In genomic region chr2:82052338-82053184, GRCm38 (mm10) we compare ENCODE assay signal across 8 mouse cellular contexts. TPM values are rescaled to one million over a fixed set of nuclear protein-coding genes. Genes with fewer than 3 reads are reported as not detected.
DNase-seq lines count a peak whose midpoint lies in the region; ATAC-seq and TF ChIP-seq lines count a peak whose summit lies in the region.
"Had no signal": no experiment of that assay in that cellular context is flagged by ENCODE, and none has a peak within 500 bp of the region (broad histone marks: within the 10 kb centered on the region; RNA-seq: fewer than 3 reads in every experiment).

No protein-coding gene starts in this region.

- H3K9me3 ChIP-seq in embryonic facial prominence, embryonic 10.5 days, result no peaks in the 10 kb centered on the region
- H3K9me3 ChIP-seq in hindbrain, postnatal 0 days (ENCODE audit: low read length), result no peaks in the 10 kb centered on the region
- H3K9me3 ChIP-seq in liver, embryonic 11.5 days (ENCODE audit: control insufficient read depth, low read length), result no peaks in the 10 kb centered on the region

- H3K27me3 ChIP-seq in embryonic facial prominence, embryonic 10.5 days (replicated peaks; ENCODE audit: low read depth, poor library complexity, severe bottlenecking), result peaks cover 52% of the 10 kb centered on the region
- no peaks in the 10 kb centered on the region for H3K27me3 ChIP-seq in hindbrain, postnatal 0 days (ENCODE audit: insufficient read depth, low read length)
- H3K27me3 ChIP-seq in liver, embryonic 11.5 days (replicated peaks; ENCODE audit: control insufficient read depth, insufficient read depth, low read length), result peaks cover 35% of the 10 kb centered on the region

- WGBS in embryonic facial prominence, embryonic 10.5 days, result 3% methylated on average over 34 of the region's 34 CpGs
- WGBS in hindbrain, postnatal 0 days, result 2% methylated on average over 34 of the region's 34 CpGs
- WGBS in liver, embryonic 11.5 days, result 6% methylated on average over 33 of the region's 34 CpGs

- peak; percentile 4 for DNase-seq in ovary, postnatal 36 days (ENCODE audit: low spot score)
- no peak for DNase-seq in ovary, adult 18-20 months (ENCODE audit: low spot score)
- peak; percentile 34 for DNase-seq in embryonic facial prominence, embryonic 10.5 days (ENCODE audit: low spot score)
- DNase-seq in hindbrain, postnatal 0 days (ENCODE audit: low spot score), result peak; percentile 81
- no peak for DNase-seq in liver, embryonic 11.5 days (ENCODE audit: low spot score)
- DNase-seq in right cerebral cortex, postnatal 14 days, result peak; percentile 71
- DNase-seq in ovary, postnatal 10 days (ENCODE audit: low spot score), result no peak

- H3K36me3 ChIP-seq in embryonic facial prominence, embryonic 10.5 days (replicated peaks), result no peaks in the 10 kb centered on the region
- H3K36me3 ChIP-seq in hindbrain, postnatal 0 days (ENCODE audit: insufficient read depth, low read length), result no peaks in the 10 kb centered on the region
- H3K36me3 ChIP-seq in liver, embryonic 11.5 days (ENCODE audit: control insufficient read depth, insufficient read depth, low read length), result no peaks in the 10 kb centered on the region

- H3K4me3 ChIP-seq in embryonic facial prominence, embryonic 10.5 days, result peak overlapping the region; percentile 79
- peak overlapping the region; percentile 74 for H3K4me3 ChIP-seq in hindbrain, postnatal 0 days (ENCODE audit: low read length)
- H3K4me3 ChIP-seq in liver, embryonic 11.5 days (ENCODE audit: low read depth, low read length), result peak overlapping the region; percentile 58

- no peak for TF ChIP-seq CTCF in hindbrain, postnatal 0 days (IDR thresholded peaks at IDR 0.05; ENCODE audit: low read depth)

- ATAC-seq in hindbrain, postnatal 0 days, result peak; percentile 79; the same call in 1 of the 2 replicates
- ATAC-seq in liver, embryonic 11.5 days (replicated peaks; ENCODE audit: low FRiP score), result no peak

- peak overlapping the region; percentile 72 for H3K4me2 ChIP-seq in hindbrain, postnatal 0 days (ENCODE audit: low read depth, low read length)
- peak overlapping the region; percentile 79 for H3K4me2 ChIP-seq in liver, embryonic 11.5 days

- H3K9ac ChIP-seq in hindbrain, postnatal 0 days (replicated peaks; ENCODE audit: low read length), result peak overlapping the region; percentile 85
- no peak overlapping the region for H3K9ac ChIP-seq in liver, embryonic 11.5 days (ENCODE audit: low read depth, low read length)

- H3K4me1 ChIP-seq in embryonic facial prominence, embryonic 10.5 days, result peaks cover 15% of the 10 kb centered on the region
- peaks cover 3% of the 10 kb centered on the region; the same call in 1 of the 2 replicates for H3K4me1 ChIP-seq in hindbrain, postnatal 0 days (ENCODE audit: insufficient read depth, low read length)
- H3K4me1 ChIP-seq in liver, embryonic 11.5 days (replicated peaks; ENCODE audit: control insufficient read depth, insufficient read depth, low read length), result no peaks in the 10 kb centered on the region

- H3K27ac ChIP-seq in embryonic facial prominence, embryonic 10.5 days (replicated peaks), result 0 out of 2 replicates have a peak overlapping the region, but pooled peaks have one; percentile 57
- peak overlapping the region; percentile 87 for H3K27ac ChIP-seq in hindbrain, postnatal 0 days
- no peak overlapping the region for H3K27ac ChIP-seq in liver, embryonic 11.5 days (ENCODE audit: low read depth, low read length)

RNA-seq across cellular contexts. Expression of gene Zfp804a, which starts 0.5 kb away (rescaled TPM):
- 0.16 and 0.18 TPM in 2 replicates for polyA plus RNA-seq in embryonic facial prominence, embryonic 10.5 days (2016; fragmentation: Nextera tagmentation; extraction: Ambion mirVana)
- total RNA-seq in hindbrain, postnatal 0 days (2014; rRNA removed), result 9.5 and 10.4 TPM in 2 replicates
- polyA plus RNA-seq in hindbrain, postnatal 0 days (2015; fragmentation: Nextera tagmentation; extraction: Ambion mirVana), result 14.4 and 14.9 TPM in 2 replicates
- polyA plus RNA-seq in liver, embryonic 11.5 days (2014; fragmentation: Nextera tagmentation; extraction: Ambion mirVana), result 0.40 and 0.62 TPM in 2 replicates
- total RNA-seq: neutrophil, adult 5-6 weeks had no signal

Comparison
In these comparisons a context has a peak if more than half of its experiments do, and no peak if none do; other contexts are left out.
1. DNase-seq: peak in ovary, postnatal 36 days (single experiment), embryonic facial prominence, embryonic 10.5 days (single experiment), hindbrain, postnatal 0 days (single experiment) and right cerebral cortex, postnatal 14 days (single experiment); none in ovary, adult 18-20 months (single experiment), liver, embryonic 11.5 days (single experiment) and ovary, postnatal 10 days (single experiment).
2. Peak in every context shown above with its lines, with median percentiles within 50 percentile points of each other: H3K4me3 ChIP-seq.